Mouse (Mus musculus): ENCODE data around the gene Dkk3.

- TF ChIP-seq CTCF (IDR thresholded peaks at IDR 0.05; ENCODE audit: extremely low read depth, insufficient read length, insufficient replicate concordance, low read depth, low read length), result no peak
- no peak for TF ChIP-seq POLR2A (IDR thresholded peaks at IDR 0.05; ENCODE audit: low read depth, low read length)
Observed at GRCm38 (mm10) chr7:112143978-112144377, 14.9 kb downstream of the Dkk3 start.

Measured in small intestine, adult 2 months (tissue).